Mouse (Mus musculus): ENCODE results near the gene Nt5dc2. TPM values are rescaled to one million over a fixed set of nuclear protein-coding genes. Genes with fewer than 3 reads are reported as not detected.

Nt5dc2 gene
- polyA plus RNA-seq, 1 experiment from 2014 or later, result 462 TPM

GRCm38 (mm10) chr14:31136411-31137280, 5.8 kb downstream of the Nt5dc2 start:
- ATAC-seq (replicated peaks; ENCODE audit: insufficient number of reproducible peaks, low FRiP score, low TSS enrichment, low read depth) (no peak), DNase-seq (ENCODE audit: low spot score) (no peak)
- Histone ChIP-seq H3K4me1 (ENCODE audit: control insufficient read depth, insufficient read depth, low read length) (no peaks in the 10 kb centered on the region; the same call in 1 of the 2 replicates), H3K4me2 (ENCODE audit: low read depth, low read length) (no peak overlapping the region), H3K9ac (replicated peaks; ENCODE audit: low read length) (no peak overlapping the region), H3K27ac (replicated peaks; ENCODE audit: low read depth, low read length) (no peak overlapping the region), H3K4me3 (ENCODE audit: low read depth, low read length) (no peak overlapping the region), H3K27me3 (ENCODE audit: control insufficient read depth, insufficient read depth, low read length) (no peaks in the 10 kb centered on the region), H3K36me3 (replicated peaks; ENCODE audit: control insufficient read depth, insufficient read depth, low read depth, low read length) (peaks cover 43% of the 10 kb centered on the region), H3K9me3 (replicated peaks; ENCODE audit: control insufficient read depth, low read length) (no peaks in the 10 kb centered on the region)
- WGBS, result 93% methylated on average over 26 of the region's 26 CpGs

DNA sequence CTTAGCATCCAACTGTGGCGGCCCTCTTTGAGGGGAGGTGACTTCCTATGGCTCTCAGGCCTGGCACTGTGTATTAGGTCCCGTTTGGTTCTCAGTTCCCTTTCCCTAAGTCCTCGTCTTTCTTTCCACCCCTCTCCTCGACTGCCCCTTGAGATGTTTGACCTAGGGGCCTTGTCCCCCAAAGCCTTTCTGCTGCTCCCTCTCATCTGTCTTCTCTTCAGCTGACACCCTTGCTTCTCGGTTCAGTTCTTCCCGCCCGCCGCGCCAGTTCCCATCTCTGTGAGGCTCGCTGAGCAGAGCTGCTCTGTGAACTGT, 6.4 kb downstream of the Nt5dc2 start:
- ATAC-seq (replicated peaks; ENCODE audit: insufficient number of reproducible peaks, low FRiP score, low TSS enrichment, low read depth), result no peak
- H3K27ac ChIP-seq (replicated peaks; ENCODE audit: low read depth, low read length), result no peak overlapping the region
- H3K27me3 ChIP-seq (ENCODE audit: control insufficient read depth, insufficient read depth, low read length), result no peaks in the 10 kb centered on the region
- 83% methylated on average over 10 of the region's 10 CpGs for WGBS
- H3K4me1 ChIP-seq (ENCODE audit: control insufficient read depth, insufficient read depth, low read length), result no peaks in the 10 kb centered on the region; the same call in 1 of the 2 replicates
- H3K9ac ChIP-seq (replicated peaks; ENCODE audit: low read length), result no peak overlapping the region
- H3K4me3 ChIP-seq (ENCODE audit: low read depth, low read length), result no peak overlapping the region
- H3K9me3 ChIP-seq (replicated peaks; ENCODE audit: control insufficient read depth, low read length), result no peaks in the 10 kb centered on the region
- DNase-seq (ENCODE audit: low spot score), result no peak
- no peak overlapping the region for H3K4me2 ChIP-seq (ENCODE audit: low read depth, low read length)
- peaks cover 46% of the 10 kb centered on the region for H3K36me3 ChIP-seq (replicated peaks; ENCODE audit: control insufficient read depth, insufficient read depth, low read depth, low read length)

GRCm38 (mm10) chr14:31137791-31138190, 6.9 kb downstream of the Nt5dc2 start:
- Histone ChIP-seq H3K27ac (replicated peaks; ENCODE audit: low read depth, low read length) (no peak overlapping the region; the same call in 1 of the 2 replicates), H3K27me3 (ENCODE audit: control insufficient read depth, insufficient read depth, low read length) (no peaks in the 10 kb centered on the region), H3K9ac (replicated peaks; ENCODE audit: low read length) (no peak overlapping the region), H3K4me1 (ENCODE audit: control insufficient read depth, insufficient read depth, low read length) (no peaks in the 10 kb centered on the region; the same call in 1 of the 2 replicates), H3K9me3 (replicated peaks; ENCODE audit: control insufficient read depth, low read length) (no peaks in the 10 kb centered on the region), H3K36me3 (replicated peaks; ENCODE audit: control insufficient read depth, insufficient read depth, low read depth, low read length) (peaks cover 46% of the 10 kb centered on the region), H3K4me2 (ENCODE audit: low read depth, low read length) (no peak overlapping the region), H3K4me3 (ENCODE audit: low read depth, low read length) (no peak overlapping the region)
- no peak for ATAC-seq (replicated peaks; ENCODE audit: insufficient number of reproducible peaks, low FRiP score, low TSS enrichment, low read depth)
- whole genome bisulfite sequencing, result 82% methylated on average over 11 of the region's 11 CpGs
- no peak for DNase-seq (ENCODE audit: low spot score)

- peaks cover 46% of the 10 kb centered on the region for H3K36me3 ChIP-seq (replicated peaks; ENCODE audit: control insufficient read depth, insufficient read depth, low read depth, low read length)
These were observed 7.5 kb downstream of the Nt5dc2 start for GRCm38 (mm10) chr14:31138219-31138896.

DNA sequence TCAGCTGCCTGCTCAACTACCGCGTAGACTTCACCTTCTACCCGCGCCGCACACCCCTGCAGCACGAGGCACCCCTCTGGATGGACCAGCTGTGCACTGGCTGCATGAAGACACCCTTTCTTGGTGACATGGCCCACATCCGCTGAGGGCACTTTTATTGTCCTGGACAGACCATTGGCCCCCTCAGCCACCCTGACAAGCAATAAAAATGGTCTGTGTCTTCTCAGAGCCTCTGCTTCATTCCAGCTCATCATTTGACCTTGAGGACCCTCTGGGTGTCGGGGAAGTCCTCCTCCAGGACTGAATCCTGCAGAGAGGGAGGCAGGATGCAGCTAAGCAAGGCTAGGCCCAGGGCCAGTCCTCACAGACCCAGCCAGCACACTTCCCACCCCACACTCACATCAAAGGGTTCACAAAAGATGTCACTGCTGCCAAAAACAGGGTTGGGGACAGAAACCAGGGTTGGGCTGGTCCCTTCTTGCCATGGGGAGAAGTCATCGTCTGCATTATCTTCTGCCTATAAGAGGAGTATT, 8.1 kb downstream of the Nt5dc2 start:
- Histone ChIP-seq H3K9ac (replicated peaks; ENCODE audit: low read length) (no peak overlapping the region), H3K36me3 (replicated peaks; ENCODE audit: control insufficient read depth, insufficient read depth, low read depth, low read length) (peaks cover 46% of the 10 kb centered on the region), H3K27ac (replicated peaks; ENCODE audit: low read depth, low read length) (no peak overlapping the region), H3K9me3 (replicated peaks; ENCODE audit: control insufficient read depth, low read length) (no peaks in the 10 kb centered on the region), H3K4me1 (ENCODE audit: control insufficient read depth, insufficient read depth, low read length) (no peaks in the 10 kb centered on the region), H3K4me3 (ENCODE audit: low read depth, low read length) (no peak overlapping the region), H3K27me3 (ENCODE audit: control insufficient read depth, insufficient read depth, low read length) (no peaks in the 10 kb centered on the region), H3K4me2 (ENCODE audit: low read depth, low read length) (no peak overlapping the region)
- WGBS, result 95% methylated on average over 9 of the region's 9 CpGs
- no peak for ATAC-seq (replicated peaks; ENCODE audit: insufficient number of reproducible peaks, low FRiP score, low TSS enrichment, low read depth)
- no peak for DNase-seq (ENCODE audit: low spot score)

More at GRCm38 (mm10) chr14:31138219-31138896, 7.5 kb downstream of the Nt5dc2 start:
- no peak for ATAC-seq (replicated peaks; ENCODE audit: insufficient number of reproducible peaks, low FRiP score, low TSS enrichment, low read depth)
- no peak for DNase-seq (ENCODE audit: low spot score)
- Histone ChIP-seq H3K27me3 (ENCODE audit: control insufficient read depth, insufficient read depth, low read length) (no peaks in the 10 kb centered on the region), H3K9me3 (replicated peaks; ENCODE audit: control insufficient read depth, low read length) (no peaks in the 10 kb centered on the region), H3K9ac (replicated peaks; ENCODE audit: low read length) (no peak overlapping the region), H3K27ac (replicated peaks; ENCODE audit: low read depth, low read length) (no peak overlapping the region), H3K4me2 (ENCODE audit: low read depth, low read length) (no peak overlapping the region), H3K4me3 (ENCODE audit: low read depth, low read length) (no peak overlapping the region), H3K4me1 (ENCODE audit: control insufficient read depth, insufficient read depth, low read length) (no peaks in the 10 kb centered on the region)
- WGBS, result 84% methylated on average over 29 of the region's 35 CpGs

DNA sequence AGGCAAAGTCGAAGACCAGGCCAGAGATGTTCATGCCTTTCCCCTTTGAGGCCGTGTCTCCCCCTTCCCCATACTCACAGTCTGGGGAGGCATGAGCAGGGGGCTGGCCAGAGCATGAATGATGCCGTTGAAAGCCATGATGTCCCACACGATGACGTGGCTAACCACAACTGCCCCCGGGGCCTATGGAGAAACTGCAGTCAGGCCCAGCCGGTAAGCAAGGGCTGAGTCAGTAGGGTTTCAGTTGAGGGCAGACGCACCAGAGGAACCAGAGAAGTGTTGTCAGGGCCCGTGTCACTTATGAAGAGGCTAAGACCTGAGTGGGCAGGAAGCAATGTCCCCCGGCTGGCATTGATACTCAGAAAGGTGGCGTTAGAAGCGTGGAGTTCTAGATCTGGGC, 8.8 kb downstream of the Nt5dc2 start:
- H3K9ac ChIP-seq (replicated peaks; ENCODE audit: low read length), result no peak overlapping the region
- DNase-seq (ENCODE audit: low spot score) (no peak), ATAC-seq (replicated peaks; ENCODE audit: insufficient number of reproducible peaks, low FRiP score, low TSS enrichment, low read depth) (no peak)
- no peak overlapping the region for H3K4me3 ChIP-seq (ENCODE audit: low read depth, low read length)
- no peaks in the 10 kb centered on the region for H3K9me3 ChIP-seq (replicated peaks; ENCODE audit: control insufficient read depth, low read length)
- no peaks in the 10 kb centered on the region for H3K4me1 ChIP-seq (ENCODE audit: control insufficient read depth, insufficient read depth, low read length)
- WGBS, result 91% methylated on average over 12 of the region's 12 CpGs
- H3K4me2 ChIP-seq (ENCODE audit: low read depth, low read length), result no peak overlapping the region
- H3K36me3 ChIP-seq (replicated peaks; ENCODE audit: control insufficient read depth, insufficient read depth, low read depth, low read length), result peaks cover 46% of the 10 kb centered on the region
- no peak overlapping the region for H3K27ac ChIP-seq (replicated peaks; ENCODE audit: low read depth, low read length)
- H3K27me3 ChIP-seq (ENCODE audit: control insufficient read depth, insufficient read depth, low read length), result no peaks in the 10 kb centered on the region

DNA sequence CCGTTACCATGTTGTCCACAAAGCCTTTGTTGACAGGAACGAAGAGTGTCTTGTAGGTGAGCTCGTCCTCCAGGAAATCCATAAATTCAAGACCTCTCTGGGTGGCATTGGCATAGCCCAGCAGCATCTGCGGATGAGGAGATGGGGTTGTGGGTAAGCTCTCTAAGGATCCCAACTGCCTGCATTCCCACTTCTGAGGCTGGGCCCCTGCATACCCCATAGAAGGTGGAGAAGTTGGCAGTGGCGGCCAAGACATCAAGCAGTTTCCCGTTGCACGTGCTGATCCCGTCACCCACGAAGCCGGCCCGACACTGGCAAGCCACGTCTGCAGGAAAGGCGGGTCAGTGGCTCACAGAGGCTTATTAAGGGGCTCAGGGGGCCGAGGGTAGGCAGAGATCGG, 9.3 kb downstream of the Nt5dc2 start:
- 90% methylated on average over 15 of the region's 15 CpGs for WGBS
- H3K4me2 ChIP-seq (ENCODE audit: low read depth, low read length), result no peak overlapping the region
- ATAC-seq (replicated peaks; ENCODE audit: insufficient number of reproducible peaks, low FRiP score, low TSS enrichment, low read depth) (no peak), DNase-seq (ENCODE audit: low spot score) (no peak)
- no peaks in the 10 kb centered on the region for H3K27me3 ChIP-seq (ENCODE audit: control insufficient read depth, insufficient read depth, low read length)
- no peak overlapping the region for H3K4me3 ChIP-seq (ENCODE audit: low read depth, low read length)
- no peaks in the 10 kb centered on the region for H3K9me3 ChIP-seq (replicated peaks; ENCODE audit: control insufficient read depth, low read length)
- H3K4me1 ChIP-seq (ENCODE audit: control insufficient read depth, insufficient read depth, low read length), result no peaks in the 10 kb centered on the region
- no peak overlapping the region for H3K9ac ChIP-seq (replicated peaks; ENCODE audit: low read length)
- peaks cover 46% of the 10 kb centered on the region for H3K36me3 ChIP-seq (replicated peaks; ENCODE audit: control insufficient read depth, insufficient read depth, low read depth, low read length)
- no peak overlapping the region for H3K27ac ChIP-seq (replicated peaks; ENCODE audit: low read depth, low read length)

DNA sequence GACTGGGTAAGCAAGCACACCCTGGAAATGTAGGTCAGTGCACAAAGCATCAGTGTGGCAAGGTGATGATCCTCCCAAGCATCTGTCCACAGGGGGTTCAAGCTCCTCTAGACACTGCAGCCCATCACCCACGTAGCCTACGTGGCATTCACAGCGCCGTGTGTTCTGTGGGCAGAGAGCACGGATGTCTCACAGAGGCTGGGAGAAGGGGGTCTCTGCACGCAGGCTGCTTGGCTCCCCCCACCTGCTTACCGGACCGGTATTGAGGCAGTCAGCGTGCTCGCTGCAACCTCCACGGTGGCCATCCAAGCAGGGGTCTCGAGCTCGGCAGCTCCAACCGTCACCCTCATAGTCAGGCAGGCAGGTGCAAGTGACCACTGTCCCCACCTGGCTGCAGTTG, 10.2 kb downstream of the Nt5dc2 start:
- no peak for ATAC-seq (replicated peaks; ENCODE audit: insufficient number of reproducible peaks, low FRiP score, low TSS enrichment, low read depth)
- WGBS, result 94% methylated on average over 14 of the region's 14 CpGs
- H3K4me2 ChIP-seq (ENCODE audit: low read depth, low read length), result no peak overlapping the region
- no peak overlapping the region for H3K4me3 ChIP-seq (ENCODE audit: low read depth, low read length)
- no peak overlapping the region for H3K27ac ChIP-seq (replicated peaks; ENCODE audit: low read depth, low read length)
- no peak for DNase-seq (ENCODE audit: low spot score)
- no peaks in the 10 kb centered on the region for H3K9me3 ChIP-seq (replicated peaks; ENCODE audit: control insufficient read depth, low read length)
- no peak overlapping the region for H3K9ac ChIP-seq (replicated peaks; ENCODE audit: low read length)
- H3K4me1 ChIP-seq (ENCODE audit: control insufficient read depth, insufficient read depth, low read length), result no peaks in the 10 kb centered on the region
- no peaks in the 10 kb centered on the region for H3K27me3 ChIP-seq (ENCODE audit: control insufficient read depth, insufficient read depth, low read length)
- H3K36me3 ChIP-seq (replicated peaks; ENCODE audit: control insufficient read depth, insufficient read depth, low read depth, low read length), result peaks cover 40% of the 10 kb centered on the region

Measured in embryonic facial prominence, embryonic 11.5 days (tissue).